Mouse (Mus musculus): ENCODE data around the gene Fam76b.

Gene Fam76b

DNA sequence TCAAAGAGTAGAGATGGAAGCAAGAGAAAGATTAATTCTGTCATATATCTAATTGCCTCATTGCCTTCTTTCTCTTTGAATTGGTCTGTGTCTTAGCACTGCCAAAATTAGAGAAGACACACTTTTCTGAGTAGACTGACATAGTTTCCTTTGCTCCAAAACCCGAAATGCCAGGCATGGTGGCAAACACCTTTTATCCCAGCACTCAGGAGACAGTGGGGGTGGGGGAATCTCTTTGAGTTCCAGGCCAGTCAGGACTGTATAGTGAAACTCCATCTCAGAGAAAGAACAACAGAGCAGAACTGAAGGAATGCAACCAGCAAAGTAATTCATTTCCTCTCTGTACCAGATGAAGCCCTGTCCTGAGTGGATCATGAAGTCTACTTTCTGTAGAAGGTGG, 53.2 kb downstream of the Fam76b start:
- TF ChIP-seq CTCF (conservative IDR thresholded peaks at IDR 0.05; ENCODE audit: low read length) (no peak), POU5F1 (IDR thresholded peaks at IDR 0.05; ENCODE audit: borderline replicate concordance, low read length) (no peak), NANOG (IDR thresholded peaks at IDR 0.05; ENCODE audit: borderline replicate concordance, low read length) (no peak)
- Histone ChIP-seq H3K4me3 (replicated peaks; ENCODE audit: low read length) (no peak overlapping the region), H3K36me3 (ENCODE audit: insufficient read depth, low read length) (no peaks in the 10 kb centered on the region), H3K4me1 (replicated peaks; ENCODE audit: low read depth, low read length) (no peaks in the 10 kb centered on the region), H3K27me3 (ENCODE audit: insufficient read depth, low read length) (no peaks in the 10 kb centered on the region), H3K9me3 (ENCODE audit: low read length) (0 out of 2 replicates have a peak, but pooled peaks cover 4% of the 10 kb centered on the region)

DNA sequence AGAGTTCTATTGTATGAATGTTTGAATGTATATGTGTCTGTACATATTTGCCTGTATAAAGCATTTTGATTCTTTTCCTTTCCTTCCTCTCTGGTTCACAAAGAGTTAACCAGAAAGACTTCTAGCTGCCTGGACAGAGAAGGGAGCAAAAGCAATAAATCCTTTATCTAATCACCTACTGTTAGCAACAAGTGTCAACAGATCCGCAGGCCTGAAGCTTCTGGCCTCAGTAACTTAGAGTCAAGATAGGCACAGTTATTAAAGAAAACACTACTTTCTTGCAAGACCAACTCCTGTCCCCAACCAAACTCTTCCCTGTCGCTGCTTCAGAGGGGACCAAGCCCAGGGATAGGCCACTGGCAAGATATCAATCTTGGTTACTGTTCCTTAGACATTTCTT, 55.0 kb downstream of the Fam76b start:
- 0 out of 2 replicates have a peak, but pooled peaks cover 6% of the 10 kb centered on the region for H3K9me3 ChIP-seq (ENCODE audit: low read length)
- no peaks in the 10 kb centered on the region for H3K27me3 ChIP-seq (ENCODE audit: insufficient read depth, low read length)
- H3K4me1 ChIP-seq (replicated peaks; ENCODE audit: low read depth, low read length): no peaks in the 10 kb centered on the region
- TF ChIP-seq POU5F1 (IDR thresholded peaks at IDR 0.05; ENCODE audit: borderline replicate concordance, low read length) (no peak), NANOG (IDR thresholded peaks at IDR 0.05; ENCODE audit: borderline replicate concordance, low read length) (no peak), CTCF (conservative IDR thresholded peaks at IDR 0.05; ENCODE audit: low read length) (no peak)
- H3K4me3 ChIP-seq (replicated peaks; ENCODE audit: low read length): no peak overlapping the region
- no peaks in the 10 kb centered on the region for H3K36me3 ChIP-seq (ENCODE audit: insufficient read depth, low read length)

DNA sequence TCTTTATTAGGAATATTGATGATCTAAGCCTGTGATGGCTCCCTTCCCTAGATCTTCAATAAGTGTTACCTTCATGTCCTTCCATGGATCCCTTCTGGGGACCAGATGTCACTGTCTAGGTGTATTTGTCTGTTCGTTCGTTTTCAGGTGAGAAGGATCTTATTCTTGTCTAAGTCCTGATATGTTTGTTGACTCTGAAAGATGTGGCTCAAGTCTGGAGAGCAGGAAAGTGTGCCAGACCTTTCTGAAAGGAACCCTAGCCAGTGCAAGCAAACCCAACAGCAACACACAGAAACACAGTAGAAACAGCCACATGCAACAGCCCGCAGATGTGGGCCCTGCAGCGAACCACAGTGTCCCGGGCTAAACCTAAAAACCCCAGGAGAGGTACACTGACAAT, 61.5 kb downstream of the Fam76b start:
- peaks cover 15% of the 10 kb centered on the region for H3K9me3 ChIP-seq (ENCODE audit: low read length)
- no peaks in the 10 kb centered on the region for H3K4me1 ChIP-seq (replicated peaks; ENCODE audit: low read depth, low read length)

DNA sequence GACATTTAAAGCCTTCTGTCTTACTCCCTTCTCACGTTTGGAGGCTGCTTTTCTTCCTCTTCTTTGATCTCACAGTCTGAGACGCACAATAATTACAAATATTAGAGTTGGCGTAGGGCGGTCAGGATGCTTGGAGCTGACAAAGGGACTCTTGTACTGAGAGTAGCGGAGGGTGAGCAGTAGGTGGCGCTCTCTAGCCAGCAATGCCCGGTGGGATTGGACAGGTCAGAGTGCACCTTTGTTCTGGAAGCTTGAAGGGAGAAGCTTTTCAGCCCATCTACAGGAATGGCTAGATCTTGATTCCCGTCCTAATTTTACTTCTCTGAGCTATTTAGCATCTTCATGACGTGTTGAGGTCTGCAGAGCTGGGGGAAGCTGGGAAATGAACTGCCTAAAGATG, 62.1 kb downstream of the Fam76b start:
- Histone ChIP-seq H3K36me3 (ENCODE audit: insufficient read depth, low read length) (no peaks in the 10 kb centered on the region), H3K9me3 (ENCODE audit: low read length) (peaks cover 15% of the 10 kb centered on the region), H3K4me3 (replicated peaks; ENCODE audit: low read length) (no peak overlapping the region), H3K4me1 (replicated peaks; ENCODE audit: low read depth, low read length) (no peaks in the 10 kb centered on the region), H3K27me3 (ENCODE audit: insufficient read depth, low read length) (0 out of 2 replicates have a peak, but pooled peaks cover 4% of the 10 kb centered on the region)
- no peak for TF ChIP-seq POU5F1 (IDR thresholded peaks at IDR 0.05; ENCODE audit: borderline replicate concordance, low read length)
- peak; percentile 75 for TF ChIP-seq CTCF (conservative IDR thresholded peaks at IDR 0.05; ENCODE audit: low read length)
- no peak for TF ChIP-seq NANOG (IDR thresholded peaks at IDR 0.05; ENCODE audit: borderline replicate concordance, low read length)

More for the DNA sequence above, 61.5 kb downstream of the Fam76b start:
- no peaks in the 10 kb centered on the region for H3K36me3 ChIP-seq (ENCODE audit: insufficient read depth, low read length)
- TF ChIP-seq NANOG (IDR thresholded peaks at IDR 0.05; ENCODE audit: borderline replicate concordance, low read length): no peak
- TF ChIP-seq POU5F1 (IDR thresholded peaks at IDR 0.05; ENCODE audit: borderline replicate concordance, low read length): no peak
- TF ChIP-seq CTCF (conservative IDR thresholded peaks at IDR 0.05; ENCODE audit: low read length): no peak
- 0 out of 2 replicates have a peak, but pooled peaks cover 4% of the 10 kb centered on the region for H3K27me3 ChIP-seq (ENCODE audit: insufficient read depth, low read length)
- H3K4me3 ChIP-seq (replicated peaks; ENCODE audit: low read length): no peak overlapping the region

DNA sequence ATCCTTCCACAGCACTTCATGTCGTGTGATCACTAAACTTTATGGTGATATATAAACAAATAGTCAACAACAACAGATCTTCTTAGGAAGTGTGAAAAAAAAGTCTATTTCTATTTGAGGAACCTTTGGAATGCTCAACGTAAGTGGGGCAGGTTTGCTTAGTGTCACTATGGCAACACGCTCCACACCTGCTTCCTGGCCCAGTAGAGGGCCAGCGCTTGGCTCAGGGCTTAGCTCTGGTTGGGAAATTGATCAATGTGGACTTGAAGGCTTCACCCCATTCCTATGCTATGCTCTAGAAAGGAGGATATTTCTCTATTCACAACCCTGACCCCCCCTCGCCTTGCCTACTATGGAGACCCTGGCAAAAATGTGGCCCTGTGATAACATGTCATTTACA, 62.7 kb downstream of the Fam76b start:
- Histone ChIP-seq H3K36me3 (ENCODE audit: insufficient read depth, low read length) (no peaks in the 10 kb centered on the region), H3K9me3 (ENCODE audit: low read length) (peaks cover 15% of the 10 kb centered on the region), H3K4me3 (replicated peaks; ENCODE audit: low read length) (no peak overlapping the region), H3K4me1 (replicated peaks; ENCODE audit: low read depth, low read length) (no peaks in the 10 kb centered on the region), H3K27me3 (ENCODE audit: insufficient read depth, low read length) (0 out of 2 replicates have a peak, but pooled peaks cover 4% of the 10 kb centered on the region)
- TF ChIP-seq CTCF (conservative IDR thresholded peaks at IDR 0.05; ENCODE audit: low read length) (no peak), POU5F1 (IDR thresholded peaks at IDR 0.05; ENCODE audit: borderline replicate concordance, low read length) (no peak), NANOG (IDR thresholded peaks at IDR 0.05; ENCODE audit: borderline replicate concordance, low read length) (no peak)

DNA sequence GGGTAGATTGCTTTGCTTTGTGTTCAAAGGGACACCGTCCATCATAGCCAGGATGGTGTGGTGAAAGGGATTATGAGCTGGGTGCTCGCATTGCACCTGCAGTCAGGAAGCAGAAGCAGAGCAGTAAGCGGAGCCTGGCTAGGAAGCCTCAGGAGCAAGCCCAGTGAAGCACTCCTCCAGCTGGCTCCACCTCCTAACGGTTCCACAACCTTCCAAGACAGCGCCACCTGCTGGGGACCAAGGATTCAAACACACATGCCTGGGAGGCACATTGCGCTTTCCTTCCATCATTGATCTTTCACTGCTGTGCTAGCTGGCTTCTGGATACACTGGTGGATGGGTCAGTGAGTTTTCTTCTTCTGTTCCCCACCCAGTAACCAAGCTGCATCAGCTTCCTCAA, 64.4 kb downstream of the Fam76b start:
- Histone ChIP-seq H3K27me3 (ENCODE audit: insufficient read depth, low read length) (peaks cover 9% of the 10 kb centered on the region; the same call in 1 of the 2 replicates), H3K9me3 (ENCODE audit: low read length) (peaks cover 9% of the 10 kb centered on the region), H3K4me3 (replicated peaks; ENCODE audit: low read length) (no peak overlapping the region), H3K36me3 (ENCODE audit: insufficient read depth, low read length) (no peaks in the 10 kb centered on the region), H3K4me1 (replicated peaks; ENCODE audit: low read depth, low read length) (no peaks in the 10 kb centered on the region)
- TF ChIP-seq POU5F1 (IDR thresholded peaks at IDR 0.05; ENCODE audit: borderline replicate concordance, low read length) (no peak), CTCF (conservative IDR thresholded peaks at IDR 0.05; ENCODE audit: low read length) (peak; percentile 19; the same call in 1 of the 2 replicates)

DNA sequence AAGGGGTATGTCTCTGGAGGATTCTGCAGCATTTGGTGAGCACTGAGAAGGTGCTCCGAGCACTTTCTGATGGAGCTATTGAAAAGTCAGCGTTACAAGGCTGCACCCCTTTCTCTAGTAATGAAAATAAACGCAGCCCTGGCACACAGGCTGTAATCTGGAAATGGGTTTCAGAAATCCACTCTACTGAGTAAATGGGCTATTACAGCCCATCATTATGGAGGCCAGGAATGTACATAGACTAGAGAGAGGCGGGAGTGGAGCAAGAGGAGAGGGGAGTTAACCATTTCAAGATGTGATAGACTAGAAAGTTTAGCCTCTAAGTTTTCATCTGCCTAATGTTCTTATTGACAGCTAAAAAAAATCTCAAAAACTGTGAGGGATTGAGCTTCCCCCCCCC, 65.5 kb downstream of the Fam76b start:
- H3K36me3 ChIP-seq (ENCODE audit: insufficient read depth, low read length): no peaks in the 10 kb centered on the region
- no peak for TF ChIP-seq CTCF (conservative IDR thresholded peaks at IDR 0.05; ENCODE audit: low read length)
- no peak for TF ChIP-seq POU5F1 (IDR thresholded peaks at IDR 0.05; ENCODE audit: borderline replicate concordance, low read length)
- TF ChIP-seq NANOG (IDR thresholded peaks at IDR 0.05; ENCODE audit: borderline replicate concordance, low read length): no peak
- H3K27me3 ChIP-seq (ENCODE audit: insufficient read depth, low read length): peaks cover 7% of the 10 kb centered on the region; the same call in 1 of the 2 replicates
- peaks cover 9% of the 10 kb centered on the region for H3K9me3 ChIP-seq (ENCODE audit: low read length)
- H3K4me3 ChIP-seq (replicated peaks; ENCODE audit: low read length): no peak overlapping the region
- H3K4me1 ChIP-seq (replicated peaks; ENCODE audit: low read depth, low read length): no peaks in the 10 kb centered on the region

DNA sequence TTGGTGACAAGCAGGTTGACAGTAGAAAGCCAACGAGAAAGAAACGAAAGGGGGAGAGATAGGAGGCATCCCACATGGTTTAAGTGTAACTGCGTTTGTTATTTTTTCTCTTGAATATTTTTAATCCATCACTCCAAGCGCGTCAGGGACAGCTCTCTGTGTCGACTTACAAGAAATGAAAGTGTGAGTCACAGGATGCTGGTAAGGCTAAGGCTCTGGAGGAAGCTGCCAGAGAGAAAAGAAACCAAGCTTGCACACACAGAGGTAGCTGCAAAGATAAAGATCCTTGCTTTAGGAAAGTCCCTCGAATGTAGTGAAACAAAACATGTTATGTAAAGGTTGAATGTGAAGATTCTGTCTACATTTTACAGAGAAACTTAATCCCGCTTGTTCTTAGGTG, 67.0 kb downstream of the Fam76b start:
- TF ChIP-seq CTCF (conservative IDR thresholded peaks at IDR 0.05; ENCODE audit: low read length) (no peak), NANOG (IDR thresholded peaks at IDR 0.05; ENCODE audit: borderline replicate concordance, low read length) (no peak), POU5F1 (IDR thresholded peaks at IDR 0.05; ENCODE audit: borderline replicate concordance, low read length) (no peak)
- Histone ChIP-seq H3K27me3 (ENCODE audit: insufficient read depth, low read length) (peaks cover 4% of the 10 kb centered on the region; the same call in 1 of the 2 replicates), H3K36me3 (ENCODE audit: insufficient read depth, low read length) (no peaks in the 10 kb centered on the region), H3K9me3 (ENCODE audit: low read length) (peaks cover 9% of the 10 kb centered on the region), H3K4me1 (replicated peaks; ENCODE audit: low read depth, low read length) (0 out of 2 replicates have a peak, but pooled peaks cover 2% of the 10 kb centered on the region), H3K4me3 (replicated peaks; ENCODE audit: low read length) (no peak overlapping the region)

DNA sequence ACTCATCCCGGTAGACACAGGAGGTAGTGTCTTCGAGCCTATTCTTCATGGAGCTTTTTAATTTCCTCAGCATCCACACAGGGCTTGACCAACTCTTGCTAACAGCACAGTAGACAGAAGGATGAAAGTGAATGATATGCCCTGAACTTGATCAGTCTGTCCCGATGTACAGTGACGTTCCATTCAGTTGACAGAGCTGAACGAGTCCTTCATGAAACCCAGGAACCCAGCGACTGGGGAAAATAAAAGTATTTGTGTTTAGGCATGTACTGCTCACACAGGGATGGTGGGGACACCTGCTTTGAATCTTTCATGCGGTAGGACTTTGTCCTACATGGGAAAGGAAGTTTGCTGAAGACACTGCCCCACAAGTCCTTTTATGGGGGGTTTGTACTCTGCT, 67.4 kb downstream of the Fam76b start:
- Histone ChIP-seq H3K4me1 (replicated peaks; ENCODE audit: low read depth, low read length) (0 out of 2 replicates have a peak, but pooled peaks cover 2% of the 10 kb centered on the region), H3K4me3 (replicated peaks; ENCODE audit: low read length) (no peak overlapping the region), H3K36me3 (ENCODE audit: insufficient read depth, low read length) (no peaks in the 10 kb centered on the region), H3K27me3 (ENCODE audit: insufficient read depth, low read length) (peaks cover 4% of the 10 kb centered on the region; the same call in 1 of the 2 replicates), H3K9me3 (ENCODE audit: low read length) (peaks cover 9% of the 10 kb centered on the region)
- TF ChIP-seq POU5F1 (IDR thresholded peaks at IDR 0.05; ENCODE audit: borderline replicate concordance, low read length) (no peak), CTCF (conservative IDR thresholded peaks at IDR 0.05; ENCODE audit: low read length) (no peak), NANOG (IDR thresholded peaks at IDR 0.05; ENCODE audit: borderline replicate concordance, low read length) (no peak)

All from E14TG2a.4 (cell line).